Mouse (Mus musculus) neural tube, embryonic 12.5 days (tissue): Measurements from ENCODE around the gene Krtap5-1. TPM values are rescaled to one million over a fixed set of nuclear protein-coding genes. Genes with fewer than 3 reads are reported as not detected.
"Not testable (repeated sequence)": the region's sequence is repeated elsewhere in the genome, so short reads cannot be mapped to it uniquely, and the experiment has no call there.

Source experiments
- ATAC-seq: fragments of 200-750 bp; cut with Nextera tagmentation; 2 replicates; pipeline ENCODE4 v1.8.0; 2017; ENCODE audit warnings: low read depth, mild to moderate bottlenecking, moderate TSS enrichment, moderate library complexity; ENCODE audit not compliant: low FRiP score
- H3K27ac ChIP-seq: fragments of 300-500 bp; sonication (generic); 2 replicates; pipeline ENCODE4 v1.5.1; 2016
- H3K27me3 ChIP-seq: fragments of 300-500 bp; sonication (generic); replicated peaks from 2 replicates; pipeline ENCODE4 v1.6.1; 2016; ENCODE audit warnings: mild to moderate bottlenecking
- H3K36me3 ChIP-seq: fragments of 300-500 bp; sonication (generic); 2 replicates; pipeline ENCODE4 v1.6.1; 2016; ENCODE audit warnings: mild to moderate bottlenecking
- H3K4me1 ChIP-seq: fragments of 300-500 bp; sonication (generic); 2 replicates; pipeline ENCODE4 v1.6.1; 2016
- H3K4me2 ChIP-seq: fragments of 300-500 bp; sonication (generic); replicated peaks from 2 replicates; pipeline ENCODE4 v1.6.1; 2016; ENCODE audit warnings: mild to moderate bottlenecking
- H3K4me3 ChIP-seq: fragments of 300-500 bp; sonication (generic); 2 replicates; pipeline ENCODE4 v1.5.1; 2016
- H3K9ac ChIP-seq: fragments of 300-500 bp; sonication (generic); 2 replicates; pipeline ENCODE4 v1.6.1; 2016; ENCODE audit warnings: mild to moderate bottlenecking
- H3K9me3 ChIP-seq: fragments of 300-500 bp; sonication (generic); 2 replicates; pipeline ENCODE4 v1.6.1; 2016; ENCODE audit warnings: mild to moderate bottlenecking
- WGBS: fragments of 180-500 bp; shearing (Covaris S2); methylation state at CpG from one replicate; pipeline ENCODE4 v1.1.7; 2016; 5-methylcytosine and 5-hydroxymethylcytosine counted together
- polyA plus RNA-seq: library from polyadenylated mRNA; unstranded; fragments of >200 nt; fragmentation: Nextera tagmentation; extraction: Ambion mirVana; gene quantifications from 2 replicates; pipeline ENCODE4 v1.2.1, GENCODE M21; 2016

Gene Krtap5-1
- not detected in 2 replicates for polyA plus RNA-seq

DNA sequence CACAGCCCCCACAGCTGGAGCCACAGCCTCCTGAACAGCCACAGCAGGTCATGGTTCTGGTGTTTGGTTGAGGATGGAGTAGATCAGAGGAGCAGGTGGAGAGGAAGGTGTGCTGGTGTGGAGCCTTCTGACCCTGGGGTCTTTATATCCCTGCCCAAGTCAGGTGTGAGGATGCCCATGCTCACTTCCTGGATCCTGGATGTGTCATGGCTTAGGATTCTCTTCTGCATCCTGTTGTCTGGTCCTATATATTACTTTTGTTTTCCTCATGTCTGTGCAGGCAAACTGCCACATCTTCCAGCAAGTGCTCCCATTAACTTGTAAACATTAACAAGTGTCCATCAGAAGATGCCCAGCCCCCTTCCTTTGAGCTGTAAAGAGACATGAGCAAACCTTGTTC is at the start of gene Krtap5-1:
TSS of gene Krtap5-1 (minus strand) at position 101 of the 400 bp plus-strand sequence.
- ATAC-seq, H3K27me3 ChIP-seq: not testable (repeated sequence)

DNA sequence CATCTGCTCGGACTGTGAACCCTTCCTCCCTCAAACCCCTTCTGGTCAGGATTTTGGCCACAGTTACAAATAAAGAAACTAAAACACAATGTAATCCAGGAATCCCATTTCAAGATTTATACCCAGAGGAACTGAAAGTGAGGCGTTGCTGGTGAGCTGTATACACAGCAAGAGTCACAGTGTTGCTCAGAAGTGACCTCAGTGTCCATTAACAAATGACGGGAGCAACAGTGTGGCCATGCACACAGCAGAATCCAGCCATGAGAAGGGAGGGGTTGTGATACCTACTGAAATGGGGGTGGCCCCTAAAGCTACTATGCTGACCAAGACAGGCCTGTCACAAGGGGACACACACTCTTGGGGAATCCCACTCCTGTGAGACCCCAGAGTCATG is 45.3 kb upstream of the Krtap5-1 start:
- ATAC-seq, result no peak
- H3K27me3 ChIP-seq, result no peaks in the 10 kb centered on the region
- no peaks in the 10 kb centered on the region for H3K9me3 ChIP-seq
- no peak overlapping the region for H3K4me2 ChIP-seq
- WGBS, result 79% methylated on average over 3 of the region's 3 CpGs
- H3K27ac ChIP-seq, result no peak overlapping the region
- H3K36me3 ChIP-seq, result no peaks in the 10 kb centered on the region
- no peaks in the 10 kb centered on the region for H3K4me1 ChIP-seq
- no peak overlapping the region for H3K4me3 ChIP-seq
- H3K9ac ChIP-seq, result no peak overlapping the region

More for the DNA sequence above, at the start of gene Krtap5-1:
- H3K4me3 ChIP-seq, H3K36me3 ChIP-seq, H3K4me1 ChIP-seq, H3K9me3 ChIP-seq, H3K27ac ChIP-seq, H3K9ac ChIP-seq, H3K4me2 ChIP-seq: not testable (repeated sequence)

DNA sequence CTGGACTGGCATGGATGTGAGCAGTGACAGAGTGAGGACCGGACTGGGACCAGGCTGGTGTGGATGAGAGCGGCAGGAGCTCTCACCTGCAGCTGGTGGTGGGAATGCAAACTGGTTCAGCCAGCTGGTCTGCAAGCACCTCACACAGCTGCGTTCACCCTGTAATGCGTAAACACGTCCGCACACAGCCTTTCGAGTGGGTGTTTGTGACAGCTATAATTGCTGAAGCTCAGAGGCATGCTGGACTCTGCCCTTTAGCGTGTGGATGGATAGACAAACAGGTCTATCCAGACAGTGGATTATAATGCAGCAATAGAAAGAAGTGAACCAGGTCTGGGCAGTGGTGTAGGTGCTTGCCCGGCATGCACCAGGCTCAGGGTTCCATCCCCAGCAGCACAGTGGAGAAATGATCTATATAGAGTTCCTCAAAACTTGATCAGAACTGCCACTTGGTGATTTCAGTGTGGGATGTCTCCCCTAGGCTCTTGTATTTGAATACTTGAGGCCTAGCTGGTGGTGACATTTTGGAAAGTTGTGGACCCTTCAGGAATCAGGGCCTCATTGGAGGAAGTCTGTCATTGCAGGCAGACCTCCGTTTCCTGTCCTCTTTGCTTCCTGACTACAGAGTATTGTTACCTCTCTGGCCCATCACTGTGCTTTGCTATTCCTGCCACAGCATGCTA is 44.8 kb upstream of the Krtap5-1 start:
- Histone ChIP-seq H3K36me3 (no peaks in the 10 kb centered on the region), H3K9me3 (no peaks in the 10 kb centered on the region), H3K4me1 (no peaks in the 10 kb centered on the region), H3K9ac (0 out of 2 replicates have a peak overlapping the region, but pooled peaks have one; percentile 8), H3K27ac (no peak overlapping the region), H3K4me3 (no peak overlapping the region), H3K27me3 (no peaks in the 10 kb centered on the region), H3K4me2 (no peak overlapping the region)
- 79% methylated on average over 10 of the region's 10 CpGs for WGBS
- no peak for ATAC-seq

DNA sequence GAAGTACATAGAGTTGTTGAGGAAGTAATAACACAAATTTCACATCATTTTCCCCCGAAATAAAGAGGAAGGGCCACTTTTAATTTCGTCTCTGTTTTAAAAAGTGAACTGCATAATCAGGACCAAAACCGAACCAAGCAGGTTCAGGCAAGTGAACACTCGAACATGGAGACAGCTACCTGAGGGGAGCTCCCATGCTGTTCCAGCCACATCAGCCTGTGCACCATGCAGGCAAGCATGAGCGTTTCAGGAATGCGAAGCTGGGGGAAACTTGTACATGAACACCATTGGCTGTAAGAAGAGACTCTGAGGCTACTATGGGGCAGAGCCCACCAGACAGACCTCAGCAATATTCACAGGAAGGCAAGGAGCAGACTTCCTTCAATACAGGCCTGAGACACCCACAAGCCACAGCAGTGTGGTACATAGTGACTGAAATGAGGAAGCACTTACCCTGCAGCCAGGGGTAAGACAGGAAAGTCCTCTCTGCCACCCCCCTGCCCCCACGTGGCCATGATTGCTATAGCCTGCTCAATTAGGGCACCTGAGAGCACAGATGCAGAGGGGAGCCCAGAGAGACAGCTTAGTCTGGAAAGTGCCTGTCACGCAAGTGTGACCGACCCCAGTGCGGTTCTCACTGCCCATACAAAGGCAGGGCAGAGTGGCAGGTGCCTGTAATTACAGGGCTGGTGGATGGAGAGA is 43.5 kb upstream of the Krtap5-1 start:
- Histone ChIP-seq H3K4me2 (no peak overlapping the region), H3K4me3 (no peak overlapping the region), H3K36me3 (no peaks in the 10 kb centered on the region), H3K9ac (no peak overlapping the region), H3K27ac (no peak overlapping the region), H3K9me3 (no peaks in the 10 kb centered on the region), H3K27me3 (no peaks in the 10 kb centered on the region), H3K4me1 (no peaks in the 10 kb centered on the region)
- ATAC-seq, result no peak
- 55% methylated on average over 10 of the region's 10 CpGs for WGBS

DNA sequence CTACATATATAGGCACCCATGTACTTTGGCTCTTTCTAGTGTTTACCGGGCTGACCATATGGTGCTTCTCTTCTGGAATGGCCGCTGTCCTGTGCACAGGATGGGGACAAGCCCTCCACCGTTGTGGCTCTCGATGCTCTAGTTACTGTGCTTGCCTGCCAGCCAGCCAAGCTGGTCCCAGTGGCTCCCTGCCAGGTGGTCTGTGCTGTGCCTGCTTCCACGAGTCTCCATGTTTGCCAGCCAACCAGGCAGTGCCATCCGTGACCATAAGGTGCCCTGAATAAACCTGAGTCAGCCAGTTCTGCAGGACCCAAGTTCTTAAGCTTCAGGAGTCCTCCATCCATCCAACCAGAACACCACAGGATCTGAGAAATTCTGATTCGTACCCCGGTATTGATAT is 38.2 kb upstream of the Krtap5-1 start:
- no peaks in the 10 kb centered on the region for H3K27me3 ChIP-seq
- no peak for ATAC-seq
- no peaks in the 10 kb centered on the region for H3K4me1 ChIP-seq
- WGBS, result 85% methylated on average over 8 of the region's 8 CpGs
- H3K9ac ChIP-seq, result no peak overlapping the region
- H3K27ac ChIP-seq, result no peak overlapping the region
- no peaks in the 10 kb centered on the region for H3K9me3 ChIP-seq
- H3K36me3 ChIP-seq, result no peaks in the 10 kb centered on the region
- H3K4me3 ChIP-seq, result no peak overlapping the region
- no peak overlapping the region for H3K4me2 ChIP-seq

DNA sequence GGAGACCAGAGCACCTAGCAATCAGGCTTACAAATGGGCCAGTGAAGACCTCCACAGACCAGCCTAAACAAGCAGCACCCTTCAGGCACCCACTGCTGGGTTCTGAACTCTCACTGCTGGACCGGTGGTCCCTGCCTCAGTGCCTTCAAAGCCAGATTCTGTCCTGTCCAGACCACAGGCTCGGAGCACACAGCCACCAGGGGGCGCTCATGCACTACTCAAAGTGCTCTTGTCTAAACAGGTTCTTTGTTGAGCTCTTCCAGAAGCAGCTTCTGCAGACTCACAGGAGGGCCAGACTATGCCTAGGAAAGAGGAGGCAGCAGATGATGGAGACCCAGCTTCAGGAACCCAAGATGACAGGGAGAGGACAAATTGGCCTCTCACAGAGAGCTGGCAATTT is 37.3 kb upstream of the Krtap5-1 start:
- Histone ChIP-seq H3K36me3 (no peaks in the 10 kb centered on the region), H3K4me3 (no peak overlapping the region), H3K9me3 (no peaks in the 10 kb centered on the region), H3K4me2 (no peak overlapping the region), H3K27me3 (no peaks in the 10 kb centered on the region), H3K9ac (no peak overlapping the region), H3K4me1 (no peaks in the 10 kb centered on the region), H3K27ac (no peak overlapping the region)
- WGBS, result 5% methylated on average over 3 of the region's 3 CpGs
- peak; percentile 81 for ATAC-seq

DNA sequence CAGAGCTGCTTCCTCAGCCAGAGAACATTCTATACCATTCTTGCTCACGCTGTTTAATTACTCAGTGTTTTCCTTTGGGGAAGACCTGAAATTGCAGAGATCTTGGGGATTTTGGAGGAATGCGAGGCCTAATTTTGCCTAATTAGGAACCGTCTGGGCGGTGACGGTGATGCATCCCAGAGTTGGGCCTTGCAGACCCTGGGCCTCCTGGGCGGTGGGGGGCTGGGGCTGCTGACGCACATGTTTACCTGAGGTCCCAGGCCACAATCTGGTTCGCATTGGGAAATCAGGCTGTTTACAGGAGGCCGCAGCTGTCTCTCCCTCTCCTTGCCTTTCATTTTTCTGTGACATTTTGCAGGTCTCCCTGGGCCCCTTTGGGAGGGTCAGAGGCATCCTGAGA is 35.8 kb upstream of the Krtap5-1 start:
- not testable (repeated sequence) for H3K36me3 ChIP-seq, H3K27ac ChIP-seq, H3K9ac ChIP-seq, H3K9me3 ChIP-seq, H3K4me3 ChIP-seq, H3K4me1 ChIP-seq, ATAC-seq, H3K27me3 ChIP-seq, H3K4me2 ChIP-seq
- 84% methylated on average over 5 of the region's 9 CpGs for WGBS

DNA sequence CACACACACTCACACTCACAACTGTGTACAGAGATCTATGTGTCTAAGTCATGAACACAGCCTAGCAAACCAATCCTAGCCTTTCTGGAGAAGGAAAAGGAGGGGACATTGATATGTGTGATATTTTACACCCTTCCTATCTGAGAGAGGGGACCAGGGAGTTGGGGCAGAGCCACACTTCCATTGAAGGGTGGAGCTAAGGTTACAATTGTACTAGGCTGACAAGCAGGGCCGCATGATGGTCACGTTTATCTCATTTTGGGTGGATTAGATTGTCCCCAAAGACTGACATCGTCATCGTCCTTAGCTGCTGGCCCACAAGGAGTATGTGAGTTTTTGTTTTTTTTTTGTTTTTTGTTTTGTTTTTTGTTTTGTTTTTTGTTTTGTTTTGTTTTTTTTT is 34.4 kb upstream of the Krtap5-1 start:
- no peaks in the 10 kb centered on the region for H3K36me3 ChIP-seq
- no peak overlapping the region for H3K4me2 ChIP-seq
- no peaks in the 10 kb centered on the region for H3K9me3 ChIP-seq
- 89% methylated on average over 4 of the region's 4 CpGs for WGBS
- no peak for ATAC-seq
- no peak overlapping the region for H3K4me3 ChIP-seq
- no peak overlapping the region for H3K9ac ChIP-seq
- H3K27ac ChIP-seq, result no peak overlapping the region
- H3K4me1 ChIP-seq, result no peaks in the 10 kb centered on the region
- H3K27me3 ChIP-seq, result no peaks in the 10 kb centered on the region

DNA sequence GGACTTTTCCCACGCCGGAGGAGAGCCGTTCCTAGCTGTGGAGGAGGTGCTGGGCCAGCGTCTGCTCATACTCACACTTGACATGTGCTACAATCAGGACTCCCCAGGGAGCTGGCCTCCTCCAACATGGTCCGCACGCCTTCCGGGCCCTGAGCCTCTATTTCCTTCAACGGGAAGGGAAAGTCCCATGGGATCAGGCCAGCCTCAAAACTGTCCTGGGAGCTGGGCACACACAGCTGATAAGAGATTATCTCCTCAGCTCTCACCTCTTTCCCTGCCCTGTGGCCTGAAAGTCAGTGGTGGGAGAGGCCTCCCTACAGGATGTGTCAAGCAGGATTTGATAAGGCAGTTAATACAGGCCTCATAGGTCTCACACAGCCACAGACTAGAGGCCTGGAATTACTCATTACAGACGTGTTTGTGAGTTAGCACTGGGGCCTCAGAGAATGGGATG is 33.4 kb upstream of the Krtap5-1 start:
- Histone ChIP-seq H3K4me2 (no peak overlapping the region), H3K4me1 (no peaks in the 10 kb centered on the region), H3K27me3 (no peaks in the 10 kb centered on the region), H3K9ac (no peak overlapping the region), H3K9me3 (no peaks in the 10 kb centered on the region), H3K27ac (no peak overlapping the region), H3K4me3 (no peak overlapping the region), H3K36me3 (no peaks in the 10 kb centered on the region)
- WGBS, result 66% methylated on average over 9 of the region's 9 CpGs
- ATAC-seq, result no peak

DNA sequence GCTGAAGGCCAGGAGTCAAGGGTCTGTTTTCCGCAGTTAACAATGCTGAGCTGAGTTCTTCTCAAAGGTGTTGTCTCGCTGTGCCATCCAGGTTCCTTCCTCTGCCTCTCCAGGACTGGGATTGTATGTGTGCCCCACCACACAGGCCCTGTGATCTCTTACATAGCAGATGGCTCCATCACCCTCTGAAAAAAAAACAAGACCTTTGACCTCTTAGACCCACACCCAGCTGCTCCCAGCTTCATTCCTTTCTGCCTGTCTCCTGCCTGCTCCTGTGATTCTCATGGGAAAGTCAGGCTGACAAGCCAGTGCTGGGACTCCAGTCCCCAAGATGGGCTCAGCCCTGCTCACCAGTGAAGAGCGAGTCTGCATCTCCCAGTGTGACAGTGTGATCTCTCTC is 31.6 kb upstream of the Krtap5-1 start:
- 61% methylated on average over 3 of the region's 3 CpGs for WGBS
- no peak for ATAC-seq
- no peaks in the 10 kb centered on the region for H3K4me1 ChIP-seq
- no peak overlapping the region for H3K4me2 ChIP-seq
- H3K27ac ChIP-seq, result no peak overlapping the region
- no peaks in the 10 kb centered on the region for H3K36me3 ChIP-seq
- H3K9me3 ChIP-seq, result no peaks in the 10 kb centered on the region
- no peak overlapping the region for H3K9ac ChIP-seq
- H3K4me3 ChIP-seq, result no peak overlapping the region
- no peaks in the 10 kb centered on the region for H3K27me3 ChIP-seq

DNA sequence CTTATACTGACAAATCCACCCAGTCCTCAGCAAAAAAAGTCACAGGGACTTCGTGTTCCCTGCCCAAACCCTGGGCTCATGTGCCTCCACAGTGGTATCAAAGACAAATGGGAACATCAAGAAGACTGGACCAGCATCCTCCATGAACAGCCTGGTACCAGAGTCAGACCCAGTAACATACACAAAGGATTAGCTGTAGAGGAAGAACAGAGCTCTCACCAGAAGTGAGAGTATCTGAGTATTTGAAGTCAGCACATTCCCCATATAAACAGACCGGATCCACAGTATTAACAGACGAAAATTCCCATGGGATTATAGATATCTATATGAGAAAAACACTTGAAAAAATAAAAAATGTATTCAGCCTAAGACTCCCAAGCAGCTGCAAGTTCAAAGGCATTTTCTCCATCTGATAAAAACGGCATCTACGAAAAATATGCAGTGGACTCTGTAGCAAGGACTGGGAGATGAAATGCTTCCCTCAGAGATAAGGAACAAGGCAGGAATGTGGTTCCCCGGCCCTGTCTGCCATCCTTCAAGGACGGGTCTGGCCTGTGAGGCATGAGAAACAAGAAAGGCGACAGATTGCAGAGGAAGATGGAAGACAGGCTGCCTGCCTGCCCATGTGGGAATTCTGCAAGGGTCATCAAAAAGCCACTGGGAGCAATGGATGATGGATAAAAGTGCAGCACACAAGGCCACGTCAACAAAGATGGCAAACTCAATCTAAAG is 30.0 kb upstream of the Krtap5-1 start:
- H3K36me3 ChIP-seq, result no peaks in the 10 kb centered on the region
- no peak for ATAC-seq
- no peak overlapping the region for H3K9ac ChIP-seq
- no peak overlapping the region for H3K4me2 ChIP-seq
- no peak overlapping the region for H3K4me3 ChIP-seq
- H3K27me3 ChIP-seq, result no peaks in the 10 kb centered on the region
- H3K27ac ChIP-seq, result no peak overlapping the region
- H3K9me3 ChIP-seq, result no peaks in the 10 kb centered on the region
- no peaks in the 10 kb centered on the region for H3K4me1 ChIP-seq
- WGBS, result 70% methylated on average over 9 of the region's 9 CpGs

DNA sequence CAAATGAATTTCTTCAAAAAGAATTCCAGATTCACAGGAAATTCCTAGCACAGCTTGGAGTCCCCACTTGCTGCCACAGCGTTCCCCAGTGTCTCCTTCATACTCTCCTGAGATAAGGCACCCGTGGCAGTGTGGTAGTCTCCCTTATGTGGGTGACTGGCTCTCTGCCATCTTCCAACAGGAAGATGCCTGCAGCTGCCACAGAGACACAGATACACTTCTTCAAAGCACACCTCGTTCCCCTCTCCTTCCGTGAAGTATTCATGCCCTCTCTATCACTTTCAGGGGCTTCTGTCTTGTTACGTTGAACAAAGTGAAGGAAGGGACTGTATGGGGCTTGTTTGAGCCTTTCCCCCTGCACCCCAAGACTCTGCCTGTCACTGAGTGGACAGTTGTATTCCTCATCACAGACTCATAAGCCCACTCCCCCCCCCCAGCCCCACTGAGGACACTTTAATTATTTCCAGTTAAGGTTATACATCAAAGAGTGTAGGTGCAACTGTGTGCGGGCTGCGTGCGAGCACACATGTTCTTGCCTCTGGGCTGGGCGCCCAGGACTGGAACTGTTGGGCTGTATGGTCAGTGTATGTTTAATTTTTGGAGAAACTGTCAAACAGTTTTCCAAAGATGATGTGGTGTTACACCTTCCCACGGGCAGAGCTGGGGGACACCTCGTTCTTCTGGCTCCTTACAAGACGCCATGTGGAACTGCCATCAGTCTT is 26.6 kb upstream of the Krtap5-1 start:
- H3K27me3 ChIP-seq, result no peaks in the 10 kb centered on the region
- H3K9me3 ChIP-seq, result no peaks in the 10 kb centered on the region
- H3K9ac ChIP-seq, result no peak overlapping the region
- no peak overlapping the region for H3K4me3 ChIP-seq
- H3K4me1 ChIP-seq, result peaks cover 8% of the 10 kb centered on the region
- WGBS, result 87% methylated on average over 12 of the region's 12 CpGs
- H3K27ac ChIP-seq, result no peak overlapping the region
- ATAC-seq, result no peak
- no peak overlapping the region for H3K4me2 ChIP-seq
- no peaks in the 10 kb centered on the region for H3K36me3 ChIP-seq
